Mouse (Mus musculus) c-Kit-positive CD71-negative TER-119-negative erythroid progenitor cells, embryonic 14.5 days (primary cell): ENCODE results near the gene Gtf2e1.

Source experiments
- DNase-seq: peaks from one replicate; pipeline ENCODE4 v3.0.0-alpha.2; 2013; ENCODE audit warnings: low read depth

The Gtf2e1 gene

DNA sequence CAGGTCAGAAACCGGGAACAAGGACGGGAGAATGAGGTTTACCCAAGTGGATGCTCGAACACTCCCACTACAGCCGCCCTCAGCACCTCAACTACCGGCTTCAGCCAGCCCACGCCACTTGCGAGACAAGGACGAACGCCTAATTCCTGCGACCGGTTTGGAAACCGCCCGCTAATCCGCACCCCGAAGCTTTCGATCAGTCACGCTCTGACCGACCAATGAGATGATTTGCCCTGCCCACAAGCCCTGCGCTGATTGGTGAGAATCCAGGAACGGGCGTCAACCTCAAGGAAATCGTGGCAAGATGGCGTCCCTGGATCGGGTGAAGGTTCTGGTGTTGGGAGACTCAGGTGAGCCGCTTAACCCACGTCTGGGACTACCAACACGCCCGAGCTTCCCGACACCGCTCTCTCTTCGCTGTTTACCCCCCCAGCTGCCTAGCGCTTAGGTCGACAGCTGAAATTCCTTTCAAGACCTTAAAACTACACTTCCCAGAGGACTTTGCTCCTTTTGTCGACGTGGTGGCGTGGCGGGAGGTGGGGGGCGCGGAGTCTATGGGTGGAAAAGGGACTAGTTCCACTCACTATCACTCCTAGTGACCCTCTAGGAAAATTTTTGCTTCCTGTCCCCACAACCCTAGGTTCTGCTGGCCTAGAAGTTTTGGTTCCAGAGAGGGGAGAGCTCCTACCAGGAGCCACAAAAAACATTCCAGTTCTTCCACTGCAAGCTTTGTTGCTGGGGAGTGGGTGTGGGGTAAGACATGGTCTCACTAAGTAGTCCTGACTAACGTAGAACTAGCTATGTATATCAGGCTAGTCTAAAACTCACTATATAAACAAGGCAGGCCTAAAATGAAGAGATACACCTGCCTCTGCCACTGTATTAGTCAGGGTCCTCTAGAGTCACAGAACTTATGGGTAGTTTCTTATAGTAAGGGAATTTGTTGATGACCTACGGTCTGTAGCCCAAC lies at the start of gene Gtf2e1, which contains the start of gene Rabl3:
Gene Gtf2e1 (minus strand): TSS at position 179 of the 970 bp plus-strand sequence.
Gene Rabl3 (plus strand): TSS at position 275 of the 970 bp plus-strand sequence.
- peak; percentile 95 for DNase-seq

DNA sequence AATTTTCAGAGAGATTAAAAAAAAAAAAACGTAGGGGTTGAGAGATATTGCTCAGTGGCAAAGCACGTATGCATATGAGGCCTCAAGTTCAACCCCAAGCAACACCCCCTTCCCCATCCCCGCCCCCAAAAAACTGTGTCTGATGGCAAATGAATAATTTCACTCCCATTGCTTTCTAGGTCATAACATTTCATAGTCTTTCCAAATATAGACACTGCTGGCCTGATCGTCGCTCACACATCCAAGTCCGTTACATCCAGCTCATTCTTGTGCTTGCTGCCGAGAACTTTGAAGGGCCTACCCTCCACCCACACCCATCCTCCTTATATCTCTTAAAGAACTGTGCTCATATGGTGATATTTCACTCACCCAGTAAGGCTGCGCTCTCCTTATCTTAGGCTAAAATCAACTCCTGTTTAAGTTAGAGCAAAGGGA lies 45.6 kb upstream of the Gtf2e1 start:
- DNase-seq = no peak

DNA sequence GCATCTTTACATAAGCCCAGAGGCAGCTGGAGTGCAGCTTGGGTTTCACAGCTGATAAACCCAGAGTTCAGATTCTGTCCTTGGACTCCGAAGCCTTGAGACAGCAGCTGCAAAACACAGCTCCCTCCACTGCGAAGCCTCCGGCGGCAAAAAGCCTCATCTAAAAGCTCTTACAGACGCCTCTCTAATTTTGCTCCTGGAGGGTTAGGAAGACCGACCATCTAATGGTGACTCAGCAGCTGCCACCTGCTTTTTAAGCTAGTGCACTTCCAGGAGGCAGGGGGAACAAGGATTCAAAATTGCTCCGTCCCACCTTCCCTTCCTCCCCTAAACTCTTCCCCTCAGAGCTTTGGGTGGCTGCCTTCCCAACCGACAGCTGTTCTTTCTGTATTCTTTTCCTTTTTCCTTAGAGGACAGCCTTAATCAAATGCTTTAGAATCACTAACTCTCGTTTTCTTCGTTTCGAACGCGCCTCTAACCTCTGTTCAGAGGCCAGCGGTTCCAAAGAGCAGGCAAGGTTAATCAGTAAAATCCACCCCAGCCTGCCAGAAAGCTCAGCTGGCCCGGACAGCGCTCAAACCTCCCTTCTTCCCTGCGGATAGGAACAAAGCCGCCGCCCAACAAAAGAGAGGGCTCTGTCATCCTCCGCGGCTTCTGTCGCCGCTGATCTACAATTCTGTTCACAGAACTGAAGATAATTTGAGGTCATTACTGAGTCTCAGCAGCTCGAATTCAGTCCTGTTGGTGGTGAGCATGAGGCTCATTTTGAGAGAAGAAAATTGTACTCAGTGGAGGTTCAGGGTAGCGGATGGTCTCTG lies 44.8 kb upstream of the Gtf2e1 start:
- DNase-seq = peak; percentile 4

DNA sequence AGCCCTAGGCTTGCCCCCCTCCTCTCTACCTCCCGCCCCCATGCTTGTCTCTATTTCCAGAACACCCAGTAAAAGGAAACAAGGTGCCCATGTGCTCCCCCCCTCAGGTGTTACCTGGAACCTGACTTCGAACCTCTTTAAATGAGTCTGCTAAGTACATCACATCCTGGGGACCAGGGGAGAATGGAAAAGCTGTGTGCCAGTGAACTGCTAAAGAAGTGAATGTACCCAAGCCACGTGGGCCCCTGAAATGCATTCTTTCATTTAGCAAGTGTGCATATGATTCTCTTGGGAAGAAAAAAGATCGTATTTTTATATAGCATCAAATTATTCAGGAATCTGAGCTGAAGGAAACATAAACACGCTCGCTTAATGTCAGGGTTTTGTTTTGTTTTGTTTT lies 44.2 kb upstream of the Gtf2e1 start:
- DNase-seq = no peak

DNA sequence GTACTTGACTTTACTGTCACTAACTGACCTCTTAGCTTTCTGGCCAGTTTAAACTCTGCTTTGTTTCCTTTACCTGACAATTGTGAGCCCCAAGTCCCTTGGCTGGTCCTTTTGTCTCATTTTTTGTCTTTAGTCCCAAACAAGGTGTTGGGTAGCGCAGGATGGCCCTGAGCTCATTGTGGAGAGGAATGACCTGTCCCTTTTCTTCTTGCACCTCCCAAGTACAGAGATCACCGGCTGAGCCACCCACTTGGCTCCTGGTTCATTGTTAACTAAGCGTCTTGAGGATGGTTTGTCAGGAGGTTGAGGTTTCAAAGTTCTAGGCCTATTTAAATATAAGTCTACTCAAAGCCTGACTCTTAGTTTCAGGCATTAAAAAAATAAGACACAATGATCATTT lies 43.7 kb upstream of the Gtf2e1 start:
- no peak for DNase-seq

DNA sequence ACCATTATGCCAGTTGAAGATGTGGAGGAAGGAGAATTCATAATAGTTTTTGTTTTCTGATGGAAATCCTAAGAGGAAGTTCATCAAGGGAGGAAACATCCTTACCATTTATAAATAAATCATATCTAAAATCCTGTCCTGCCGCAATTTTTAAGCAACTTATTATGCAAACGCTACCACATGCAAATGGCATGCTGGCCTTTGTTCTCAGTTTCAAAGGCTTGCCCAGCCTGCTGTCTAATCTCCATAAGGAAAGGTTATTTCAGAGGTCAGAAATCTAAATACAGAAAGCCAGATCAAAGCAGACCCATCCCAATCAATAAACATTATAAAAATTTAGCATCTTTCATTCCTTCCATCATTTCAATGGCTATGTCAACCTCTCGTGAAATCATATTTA lies 42.3 kb upstream of the Gtf2e1 start:
- DNase-seq = no peak

DNA sequence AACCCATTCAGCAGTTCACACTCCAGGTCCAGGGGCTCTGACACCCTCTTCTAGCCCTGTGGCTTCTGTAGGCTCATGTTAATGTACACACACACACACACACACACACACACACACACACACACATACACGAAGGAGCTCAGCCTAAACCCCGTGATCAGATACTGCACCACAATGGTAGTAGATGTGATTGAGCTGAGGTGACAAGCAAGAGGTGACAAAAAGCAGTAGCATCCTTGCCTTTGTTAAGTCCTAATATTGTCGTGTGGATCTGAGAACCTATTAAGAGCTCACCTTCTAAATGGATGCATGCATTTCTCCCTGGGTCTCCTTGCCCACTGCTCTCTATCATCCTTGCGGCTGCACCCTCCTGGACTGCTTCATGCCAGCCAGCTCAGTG lies 41.1 kb upstream of the Gtf2e1 start:
- no peak for DNase-seq

DNA sequence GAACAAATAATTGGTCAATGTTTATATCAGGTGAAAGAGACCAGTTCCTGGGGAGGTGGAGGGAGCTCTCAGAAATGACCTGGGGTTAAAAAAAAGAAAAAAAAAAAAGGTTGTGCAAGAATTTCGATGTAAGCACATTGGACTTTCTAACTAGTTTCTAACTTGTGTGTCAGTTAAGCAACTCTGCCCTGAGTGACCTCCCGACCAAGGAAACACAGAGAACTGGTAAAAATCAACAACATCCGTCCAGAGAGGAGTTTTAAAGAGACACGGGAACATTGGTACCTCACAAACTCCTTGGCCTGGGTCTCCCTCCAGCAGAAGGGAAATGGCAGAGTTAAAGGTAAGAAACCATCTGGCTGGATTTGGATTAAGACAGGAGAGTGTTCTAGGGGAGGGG lies 40.4 kb upstream of the Gtf2e1 start, which contains the start of gene Hgd:
Gene Hgd (plus strand): TSS at position 160 of the 400 bp plus-strand sequence.
- no peak for DNase-seq

DNA sequence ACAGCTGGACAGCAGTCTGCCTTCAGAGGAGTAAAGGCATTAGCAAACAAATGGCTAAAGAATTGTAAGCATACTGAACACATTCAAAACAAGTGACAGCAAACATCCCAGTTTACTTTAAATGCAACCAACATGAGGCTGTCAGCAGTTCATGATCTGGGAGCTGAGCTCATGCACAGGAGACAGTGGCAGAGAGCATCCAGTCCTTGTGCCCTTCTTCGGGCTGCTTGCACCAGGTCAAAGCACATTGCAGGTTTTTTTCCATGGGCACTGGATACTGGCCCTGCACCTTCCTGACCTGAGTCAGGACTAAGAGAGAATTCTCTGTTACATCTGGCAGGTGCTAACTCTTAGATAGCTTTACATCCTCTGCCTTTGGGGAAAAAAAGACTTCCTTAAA lies 40.0 kb upstream of the Gtf2e1 start:
- DNase-seq = no peak

DNA sequence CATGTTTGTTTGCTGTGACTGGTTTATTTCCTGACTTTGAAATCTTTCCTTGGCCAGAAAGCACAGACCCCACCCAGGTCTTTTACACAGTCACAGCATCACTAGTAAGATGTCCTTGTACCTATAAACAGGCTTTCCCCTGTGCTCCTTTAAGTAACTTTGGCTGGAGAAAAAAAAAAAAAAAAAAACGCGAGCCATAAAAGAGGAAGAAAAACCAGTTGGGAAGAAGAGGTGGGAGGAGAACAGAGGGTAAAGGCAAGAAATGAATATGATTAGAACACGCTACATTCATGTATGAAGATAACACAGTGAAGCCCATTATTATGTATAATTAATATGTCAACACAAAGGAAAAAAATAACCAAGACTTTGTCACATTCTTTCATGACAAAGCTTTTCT lies 35.7 kb upstream of the Gtf2e1 start:
- DNase-seq = no peak

DNA sequence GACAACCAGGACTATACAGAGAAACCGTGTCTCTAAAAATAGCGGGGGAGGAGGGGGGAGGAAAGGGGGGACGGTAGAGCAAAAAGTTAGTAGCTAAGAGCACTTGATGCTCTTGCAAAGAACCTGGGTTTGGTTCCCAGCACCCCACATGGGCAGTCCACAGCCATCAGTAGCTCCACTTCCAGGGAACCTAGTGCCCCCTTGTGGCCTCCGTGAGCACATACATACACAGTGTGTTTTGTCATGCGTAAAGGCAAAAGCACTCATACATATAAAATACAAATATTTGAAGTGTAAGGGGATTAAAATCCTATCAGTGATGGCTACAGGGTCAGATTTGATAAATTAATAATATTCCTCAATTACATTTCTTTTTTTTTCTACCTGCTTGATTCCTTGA lies 33.5 kb upstream of the Gtf2e1 start:
- DNase-seq = no peak

DNA sequence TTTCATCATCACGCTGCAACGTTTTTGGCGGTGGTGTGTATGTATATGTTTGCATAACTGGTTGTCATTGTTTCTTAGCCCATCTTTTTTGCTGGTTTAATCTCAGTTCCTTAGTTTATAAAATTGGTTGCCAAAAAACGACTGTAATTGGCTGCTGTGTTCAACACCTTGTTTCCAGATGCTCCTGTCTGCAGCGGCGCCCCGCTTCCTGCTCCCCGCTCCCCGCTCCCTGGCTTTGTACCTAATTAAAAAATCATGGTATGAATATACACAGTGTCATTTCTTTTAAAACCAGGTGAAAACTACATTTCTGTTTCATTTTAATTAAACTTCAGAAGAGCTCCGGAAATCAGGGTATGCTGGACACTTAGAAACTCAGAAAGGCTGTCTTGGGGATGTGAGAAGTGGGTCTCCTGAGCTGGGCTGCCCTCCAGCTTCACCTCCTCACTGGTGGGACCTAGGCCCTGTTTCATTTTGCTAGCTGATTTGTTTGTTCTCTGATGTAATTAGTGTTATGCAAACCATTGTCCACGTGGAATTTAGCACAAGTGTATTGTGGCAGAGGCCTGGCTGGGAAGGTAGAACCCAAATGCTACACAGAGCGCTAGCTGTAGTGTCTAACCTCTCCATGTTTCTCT lies 32.6 kb upstream of the Gtf2e1 start:
- no peak for DNase-seq

DNA sequence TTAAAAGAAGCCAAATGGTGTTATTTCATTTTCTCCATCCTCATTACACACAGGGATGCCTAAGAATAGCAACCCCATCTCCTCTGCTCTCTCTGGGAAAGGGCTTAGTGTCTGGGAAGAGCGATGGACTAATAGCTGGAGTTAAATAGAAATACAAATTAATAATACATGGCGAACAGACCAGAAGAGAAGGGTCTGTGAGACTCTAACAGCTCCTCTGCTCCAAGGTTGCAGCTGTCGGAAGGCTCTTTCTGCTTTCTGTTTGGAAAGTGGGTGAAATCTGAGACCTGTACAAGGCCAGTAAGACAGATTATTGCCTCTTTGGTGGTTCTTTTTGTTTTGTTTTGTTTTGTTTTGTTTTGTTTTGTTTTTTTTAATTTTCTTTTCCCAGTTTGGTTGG lies 32.0 kb upstream of the Gtf2e1 start:
- DNase-seq = no peak

DNA sequence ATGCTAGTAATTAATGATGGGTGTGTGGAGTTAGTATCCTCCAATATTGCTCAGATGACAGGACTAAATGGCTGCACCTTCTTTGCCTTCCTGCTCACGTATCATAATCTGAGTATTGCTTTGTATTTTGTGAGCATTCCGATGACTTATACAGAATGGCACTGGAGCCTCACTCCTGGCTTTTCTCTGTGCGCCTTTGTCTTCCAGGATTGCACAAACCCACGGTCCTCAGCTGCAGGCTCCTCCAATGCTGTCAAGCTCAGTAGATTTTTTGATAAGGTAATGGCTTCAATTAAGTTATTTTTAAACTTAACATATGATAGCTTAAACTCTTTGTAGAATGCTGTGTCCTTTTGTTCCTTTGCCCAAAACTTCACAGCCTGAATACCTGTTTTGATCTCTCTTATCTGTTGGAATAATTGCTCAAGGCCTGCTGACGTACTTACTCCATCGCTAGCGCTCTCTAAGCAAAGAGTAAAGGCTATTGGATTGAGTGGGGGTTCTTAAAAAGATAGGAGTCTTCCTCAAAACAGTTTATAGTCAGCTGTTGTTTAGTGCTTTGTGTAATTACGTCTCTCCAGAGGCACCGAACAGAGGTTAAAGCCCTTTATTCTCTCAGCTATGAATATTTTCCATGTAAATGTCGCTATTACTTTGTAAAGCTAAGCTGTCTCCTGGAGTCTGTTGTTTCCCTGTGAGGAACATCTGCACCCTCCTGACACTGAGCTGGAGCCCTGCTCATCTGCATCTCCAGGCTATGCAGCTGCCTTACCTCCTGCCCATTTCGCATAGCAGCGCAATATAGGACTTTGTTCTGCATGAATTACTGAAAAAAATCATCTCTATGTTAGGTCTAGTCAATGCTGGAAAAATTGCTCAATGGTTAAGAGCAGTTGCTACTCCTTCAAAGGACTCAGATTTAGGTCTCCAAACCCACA lies 27.8 kb upstream of the Gtf2e1 start:
- DNase-seq = no peak

DNA sequence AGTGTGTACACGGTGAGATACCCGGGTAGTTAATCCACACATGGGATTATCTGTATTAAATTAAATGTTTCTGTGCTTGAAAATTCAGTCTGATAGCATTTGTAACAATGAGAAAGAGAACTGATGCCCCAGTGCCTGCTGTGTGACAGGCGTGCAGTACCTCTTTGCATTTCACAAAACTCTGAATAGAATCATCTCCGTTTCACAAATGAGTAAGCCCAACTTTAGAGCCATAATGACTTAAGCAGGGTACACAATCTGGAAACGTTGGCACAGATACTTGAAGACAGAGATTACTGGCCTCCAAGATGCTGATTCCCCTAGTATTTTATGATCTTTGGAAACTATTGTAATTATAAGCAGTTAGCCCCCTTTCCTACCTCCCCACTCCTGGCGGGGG lies 26.5 kb upstream of the Gtf2e1 start:
- DNase-seq = no peak

DNA sequence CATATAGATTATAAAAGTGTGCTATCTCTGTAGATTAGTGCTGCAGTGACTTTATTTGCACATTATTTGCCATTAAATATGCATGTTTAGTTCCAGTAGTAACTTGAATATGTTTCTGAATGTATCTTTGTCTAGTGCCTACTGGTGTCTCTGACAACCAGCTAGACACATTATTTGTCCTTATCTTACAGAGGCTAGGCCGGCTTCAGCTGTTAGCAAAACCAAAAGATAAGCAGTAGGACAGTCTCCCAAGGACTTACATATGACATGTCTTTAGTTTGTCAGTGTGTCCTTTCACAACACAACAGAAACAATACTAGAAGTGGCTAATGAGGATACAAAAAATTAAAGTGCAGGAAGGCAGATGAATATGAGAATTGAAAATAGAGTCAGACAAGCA lies 25.5 kb upstream of the Gtf2e1 start:
- no peak for DNase-seq

DNA sequence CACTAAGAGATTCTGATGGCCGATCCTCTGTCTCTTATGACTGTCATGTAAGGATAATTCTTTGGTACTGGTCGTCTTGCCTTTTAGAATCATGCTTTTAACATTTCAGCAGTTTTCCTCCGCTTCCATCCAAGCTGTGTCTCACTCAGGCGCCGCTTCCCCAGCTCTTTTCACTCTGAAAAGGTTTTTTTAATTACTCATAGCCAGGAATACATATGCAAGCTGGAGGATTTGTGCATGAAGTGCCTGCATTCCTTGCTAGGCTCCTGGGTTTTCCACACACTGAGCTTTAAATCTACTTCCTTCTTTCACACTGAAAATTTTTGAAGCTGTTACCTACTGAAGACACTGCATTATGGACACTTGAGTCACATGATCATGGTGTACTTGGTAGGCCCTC lies 23.4 kb upstream of the Gtf2e1 start:
- no peak for DNase-seq

DNA sequence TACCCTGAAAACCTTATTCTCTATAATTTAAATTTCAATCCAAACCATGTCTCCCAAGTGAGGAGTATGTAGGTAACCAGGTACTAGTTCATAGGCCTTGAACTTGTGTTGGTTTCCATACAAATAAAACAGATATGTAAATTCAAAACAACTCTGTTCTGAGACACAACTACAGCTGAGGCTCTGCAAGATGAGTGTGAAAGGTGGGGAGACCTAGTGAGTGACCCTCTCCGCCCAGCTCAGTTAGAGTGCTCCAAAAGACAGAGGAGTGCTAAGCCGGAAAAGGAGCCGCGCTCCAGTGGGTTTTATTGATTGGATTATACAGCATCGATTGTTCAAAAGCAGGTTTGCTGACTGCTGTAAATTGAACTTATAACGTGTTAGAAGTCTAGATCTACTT lies 22.8 kb upstream of the Gtf2e1 start:
- no peak for DNase-seq

DNA sequence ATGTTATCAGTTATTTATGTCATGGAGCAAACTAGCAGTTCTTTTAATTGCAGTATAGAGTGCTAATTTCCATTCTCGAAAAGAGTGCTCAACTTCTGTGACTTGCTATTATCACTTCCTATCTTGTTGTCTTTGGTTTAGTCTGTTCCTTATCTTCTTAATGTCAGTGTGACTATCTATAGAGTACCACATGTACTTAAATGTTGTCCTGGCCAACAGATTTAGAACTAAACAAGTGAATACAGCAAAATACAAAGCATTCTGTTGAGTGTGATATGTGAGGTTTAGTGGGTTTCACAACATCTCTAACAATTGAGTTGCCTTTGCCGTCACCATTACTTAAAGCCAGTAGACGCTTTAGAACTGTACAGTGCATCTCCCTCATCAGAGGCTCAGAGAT lies 13.2 kb upstream of the Gtf2e1 start:
- no peak for DNase-seq

DNA sequence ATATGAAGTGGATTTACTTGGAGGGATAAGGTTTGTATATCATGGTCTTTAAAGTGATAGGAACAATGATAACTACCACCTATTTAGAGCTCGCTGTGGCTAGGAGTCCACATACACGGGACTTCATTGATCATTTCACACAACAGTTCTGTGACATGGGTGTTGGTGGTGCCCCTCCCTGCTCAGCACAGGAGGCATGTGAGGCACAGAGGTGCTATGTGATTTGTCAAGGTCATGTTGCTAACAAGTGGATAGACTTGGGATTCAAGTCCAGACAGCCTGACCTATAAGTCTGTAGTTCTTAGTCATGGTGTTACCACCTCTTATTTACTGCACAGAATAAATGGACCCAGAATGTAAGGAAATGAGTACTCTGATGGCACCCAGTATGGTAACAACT lies 11.4 kb upstream of the Gtf2e1 start:
- no peak for DNase-seq

DNA sequence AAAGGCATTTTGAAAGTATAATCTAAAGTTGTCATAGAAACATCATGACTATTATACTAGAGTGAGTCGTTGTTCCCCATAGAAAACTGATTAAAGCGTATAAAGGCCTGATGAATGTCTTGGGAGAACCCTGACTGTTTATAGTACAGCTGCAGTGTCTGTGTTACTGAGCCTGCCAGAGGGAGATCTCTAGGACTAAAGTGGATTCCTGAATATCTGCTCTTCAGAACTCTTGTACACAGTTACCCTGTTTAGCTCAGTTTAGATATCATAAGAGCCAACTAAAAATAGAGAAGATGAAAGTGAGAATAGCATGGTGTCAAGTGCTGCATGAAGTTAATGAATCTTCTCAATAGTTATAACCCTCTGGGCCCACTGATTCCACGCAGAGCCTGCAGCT lies 10.7 kb upstream of the Gtf2e1 start:
- no peak for DNase-seq
